Mouse (Mus musculus): Measurements from ENCODE around the gene Cckbr. TPM values are rescaled to one million over a fixed set of nuclear protein-coding genes. Genes with fewer than 3 reads are reported as not detected.
"Not testable (repeated sequence)": the region's sequence is repeated elsewhere in the genome, so short reads cannot be mapped to it uniquely, and the experiment has no call there.

Gene Cckbr
- polyA plus RNA-seq, 1 experiment, result not detected

DNA sequence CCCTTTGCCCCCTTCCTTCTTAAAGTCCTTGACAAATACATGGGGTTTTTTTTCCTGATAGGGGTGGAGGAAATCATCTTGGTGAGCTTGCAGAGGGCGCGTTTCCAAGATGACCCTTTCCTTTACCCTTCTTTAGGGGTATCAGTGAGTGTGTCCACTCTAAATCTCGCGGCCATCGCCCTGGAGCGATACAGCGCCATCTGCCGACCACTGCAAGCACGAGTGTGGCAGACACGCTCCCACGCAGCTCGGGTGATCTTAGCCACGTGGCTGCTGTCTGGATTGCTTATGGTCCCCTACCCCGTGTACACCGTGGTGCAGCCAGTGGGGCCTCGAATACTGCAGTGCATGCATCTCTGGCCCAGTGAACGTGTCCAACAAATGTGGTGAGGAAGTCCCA is 8.3 kb downstream of the Cckbr start:
- H3K4me1 ChIP-seq (ENCODE audit: control insufficient read depth, insufficient read depth, low read length), result no peaks in the 10 kb centered on the region
- TF ChIP-seq POLR2A (IDR thresholded peaks at IDR 0.05; ENCODE audit: borderline replicate concordance, extremely low read depth, low read depth, low read length) (no peak), CTCF (IDR thresholded peaks at IDR 0.05; ENCODE audit: insufficient read depth, low read length) (no peak)
- WGBS, result 81% methylated on average over 17 of the region's 17 CpGs
- no peak overlapping the region for H3K4me3 ChIP-seq (replicated peaks; ENCODE audit: extremely low read depth, low read depth, low read length)
- no peak for DNase-seq

DNA sequence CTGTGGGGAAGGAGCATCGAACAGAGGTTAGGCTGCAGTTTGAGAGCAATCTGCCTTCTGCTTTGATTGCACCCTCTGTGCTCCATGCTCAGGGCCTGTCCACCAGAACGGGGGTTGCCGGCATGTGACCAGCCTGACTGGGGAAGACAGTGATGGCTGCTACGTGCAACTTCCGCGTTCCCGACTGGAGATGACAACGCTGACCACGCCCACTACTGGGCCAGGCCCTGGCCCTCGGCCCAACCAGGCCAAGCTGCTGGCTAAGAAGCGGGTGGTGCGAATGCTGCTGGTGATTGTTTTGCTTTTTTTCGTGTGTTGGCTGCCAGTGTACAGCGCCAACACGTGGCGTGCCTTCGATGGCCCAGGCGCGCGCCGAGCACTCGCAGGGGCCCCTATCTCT is 9.3 kb downstream of the Cckbr start:
- Histone ChIP-seq H3K4me3 (replicated peaks; ENCODE audit: extremely low read depth, low read depth, low read length) (no peak overlapping the region), H3K4me1 (ENCODE audit: control insufficient read depth, insufficient read depth, low read length) (no peaks in the 10 kb centered on the region)
- 79% methylated on average over 22 of the region's 22 CpGs for WGBS
- DNase-seq, result no peak
- TF ChIP-seq CTCF (IDR thresholded peaks at IDR 0.05; ENCODE audit: insufficient read depth, low read length), result no peak

DNA sequence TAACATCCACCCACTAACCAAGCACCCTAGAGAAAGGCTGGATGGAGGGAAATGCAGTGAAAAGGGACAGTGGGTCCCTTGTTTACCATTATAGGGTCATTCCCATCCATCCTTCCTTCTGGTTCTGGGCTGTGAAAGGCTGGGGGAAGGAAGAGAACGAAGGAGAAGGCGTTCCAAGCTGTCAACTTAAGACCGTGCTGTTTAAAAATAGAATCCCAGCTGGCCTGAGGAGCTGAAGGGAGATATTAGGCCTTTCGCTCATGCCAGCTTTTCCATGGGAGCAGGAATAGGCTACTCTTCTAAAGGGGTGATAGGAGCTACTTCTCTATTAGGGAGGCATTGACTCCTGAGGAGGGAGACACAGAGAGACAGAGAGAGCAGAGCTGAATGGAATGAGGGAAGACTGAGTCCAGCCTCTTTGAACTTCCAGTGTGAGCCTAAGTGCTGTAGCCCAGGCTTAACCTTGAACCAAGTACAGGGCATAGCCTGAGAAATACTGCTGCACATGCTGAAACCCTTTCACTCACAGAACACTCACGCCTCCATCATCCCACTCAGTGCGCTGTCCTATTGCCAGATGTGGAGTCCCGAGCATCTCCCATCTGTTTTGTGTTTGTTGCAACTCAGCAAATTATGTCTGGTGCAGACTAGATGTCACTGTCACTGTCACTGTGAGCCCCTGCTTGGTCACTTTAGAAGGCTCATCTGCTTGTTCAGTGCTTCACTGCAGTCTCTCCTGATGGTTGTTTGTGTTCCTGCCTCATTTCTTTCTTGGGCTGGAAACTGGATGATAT is 12.6 kb downstream of the Cckbr start:
- Histone ChIP-seq H3K4me3 (replicated peaks; ENCODE audit: extremely low read depth, low read depth, low read length) (no peak overlapping the region), H3K4me1 (ENCODE audit: control insufficient read depth, insufficient read depth, low read length) (no peaks in the 10 kb centered on the region)
- DNase-seq, result no peak
- WGBS, result 54% methylated on average over 7 of the region's 7 CpGs
- TF ChIP-seq CTCF (IDR thresholded peaks at IDR 0.05; ENCODE audit: insufficient read depth, low read length) (no peak), POLR2A (IDR thresholded peaks at IDR 0.05; ENCODE audit: borderline replicate concordance, extremely low read depth, low read depth, low read length) (no peak)

DNA sequence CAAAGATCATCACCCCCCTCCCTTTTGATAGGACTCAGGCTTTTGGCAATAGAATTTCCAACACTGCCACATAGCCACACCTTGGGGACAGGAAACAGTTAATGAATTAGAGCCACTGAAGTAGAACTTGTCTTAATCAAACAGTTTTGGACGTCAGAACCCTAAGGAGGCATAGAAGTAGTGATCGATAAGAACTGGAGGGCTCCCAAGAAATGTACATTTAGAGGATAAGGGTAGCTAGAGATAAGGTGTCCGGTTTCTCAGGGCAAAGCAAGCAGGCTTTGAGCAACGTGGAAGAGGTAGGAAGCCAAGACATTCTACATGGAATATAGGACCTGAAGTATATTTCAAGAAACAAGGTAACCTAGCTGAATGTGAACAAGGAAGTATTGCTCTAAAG is 15.9 kb downstream of the Cckbr start:
- 36% methylated on average over 4 of the region's 4 CpGs for WGBS
- no peak overlapping the region for H3K4me3 ChIP-seq (replicated peaks; ENCODE audit: extremely low read depth, low read depth, low read length)
- DNase-seq, result no peak
- H3K4me1 ChIP-seq (ENCODE audit: control insufficient read depth, insufficient read depth, low read length), result no peaks in the 10 kb centered on the region
- TF ChIP-seq POLR2A (IDR thresholded peaks at IDR 0.05; ENCODE audit: borderline replicate concordance, extremely low read depth, low read depth, low read length) (no peak), CTCF (IDR thresholded peaks at IDR 0.05; ENCODE audit: insufficient read depth, low read length) (no peak)

DNA sequence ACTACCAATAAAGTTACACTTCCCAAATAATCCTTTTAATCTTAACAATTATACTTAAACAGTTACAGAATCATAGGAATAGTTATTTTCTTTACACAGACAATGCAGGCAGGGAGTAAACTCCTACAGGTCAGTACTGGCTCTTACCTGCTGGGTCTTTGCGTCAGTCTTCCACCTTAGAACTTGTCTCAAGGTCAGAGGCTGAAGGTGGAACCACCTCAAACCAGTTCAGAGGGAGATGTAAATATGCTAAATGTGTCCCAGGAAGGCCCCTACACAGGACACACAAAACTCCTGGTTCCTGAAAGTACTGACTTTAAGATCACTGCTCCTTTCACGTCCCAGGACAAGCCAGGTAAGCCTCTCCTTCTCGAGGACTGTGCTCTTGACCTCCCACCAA is 19.5 kb downstream of the Cckbr start:
- no peak for TF ChIP-seq CTCF (IDR thresholded peaks at IDR 0.05; ENCODE audit: insufficient read depth, low read length)
- no peak for TF ChIP-seq POLR2A (IDR thresholded peaks at IDR 0.05; ENCODE audit: borderline replicate concordance, extremely low read depth, low read depth, low read length)
- no peaks in the 10 kb centered on the region for H3K4me1 ChIP-seq (ENCODE audit: control insufficient read depth, insufficient read depth, low read length)
- DNase-seq, result no peak
- H3K4me3 ChIP-seq (replicated peaks; ENCODE audit: extremely low read depth, low read depth, low read length), result no peak overlapping the region
- WGBS, result 48% methylated on average over 3 of the region's 3 CpGs

DNA sequence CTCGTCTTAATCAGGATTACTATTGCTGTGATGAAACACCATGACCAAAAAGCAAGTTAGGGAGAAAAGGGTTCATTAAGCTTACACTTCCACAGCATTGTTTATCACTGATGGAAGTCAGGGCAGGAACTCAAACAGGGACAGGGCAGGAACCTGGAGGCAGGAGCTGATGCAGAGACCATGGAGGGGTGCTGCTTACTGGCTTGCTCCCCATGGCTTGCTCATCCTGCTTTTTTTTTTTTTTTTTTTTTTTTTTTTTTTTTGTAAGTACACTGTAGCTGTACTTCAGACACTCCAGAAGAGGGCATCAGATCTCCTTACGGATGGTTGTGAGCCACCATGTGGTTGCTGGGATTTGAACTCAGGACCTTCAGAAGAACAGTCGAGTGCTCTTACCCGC is 27.8 kb downstream of the Cckbr start:
- 89% methylated on average over 4 of the region's 4 CpGs for WGBS
- not testable (repeated sequence) for H3K4me3 ChIP-seq (replicated peaks; ENCODE audit: extremely low read depth, low read depth, low read length); DNase-seq; H3K4me1 ChIP-seq (ENCODE audit: control insufficient read depth, insufficient read depth, low read length)

DNA sequence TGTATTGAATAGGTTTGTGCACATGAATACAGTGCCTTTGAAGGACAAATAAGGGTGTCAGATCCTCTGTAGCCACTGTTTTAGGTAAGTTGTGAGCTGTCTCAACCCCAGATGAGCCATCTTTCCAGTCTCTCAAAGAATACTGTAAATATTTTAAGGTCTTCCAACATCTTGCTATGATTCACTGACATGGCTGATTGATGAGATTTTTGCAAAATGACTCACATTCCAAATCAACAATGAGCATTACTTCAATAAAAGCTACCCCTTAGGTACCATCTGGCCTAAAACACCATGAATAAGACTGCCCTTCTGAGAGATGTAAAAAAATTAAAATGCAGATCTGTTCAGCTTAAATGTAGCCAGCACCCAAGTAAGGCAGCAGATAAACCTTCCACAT is 33.0 kb downstream of the Cckbr start:
- no peak for DNase-seq
- H3K4me3 ChIP-seq (replicated peaks; ENCODE audit: extremely low read depth, low read depth, low read length), result no peak overlapping the region
- no peaks in the 10 kb centered on the region for H3K4me1 ChIP-seq (ENCODE audit: control insufficient read depth, insufficient read depth, low read length)
- no peak for TF ChIP-seq POLR2A (IDR thresholded peaks at IDR 0.05; ENCODE audit: borderline replicate concordance, extremely low read depth, low read depth, low read length)
- no peak for TF ChIP-seq CTCF (IDR thresholded peaks at IDR 0.05; ENCODE audit: insufficient read depth, low read length)

DNA sequence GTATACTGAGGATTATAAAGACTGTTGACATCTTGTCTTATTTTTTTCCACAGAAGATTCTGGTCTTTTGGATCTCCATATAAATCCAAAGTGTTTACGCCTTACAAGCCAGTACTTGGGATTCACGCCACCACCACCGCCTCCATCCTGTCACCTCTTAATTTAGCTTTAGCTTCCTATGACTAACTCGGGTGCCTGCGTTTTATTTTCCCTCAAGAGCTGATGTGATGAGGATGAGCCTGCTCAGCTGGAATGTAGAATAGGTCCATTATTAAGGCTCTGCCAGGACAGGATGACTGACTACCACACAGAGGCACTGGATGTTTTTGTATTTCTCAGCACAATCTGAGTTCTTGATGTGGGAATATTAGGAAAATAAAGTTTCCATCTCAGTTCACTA is 40.0 kb downstream of the Cckbr start:
- H3K4me3 ChIP-seq (replicated peaks; ENCODE audit: extremely low read depth, low read depth, low read length); H3K4me1 ChIP-seq (ENCODE audit: control insufficient read depth, insufficient read depth, low read length); DNase-seq: not testable (repeated sequence)
- 61% methylated on average over 5 of the region's 5 CpGs for WGBS

DNA sequence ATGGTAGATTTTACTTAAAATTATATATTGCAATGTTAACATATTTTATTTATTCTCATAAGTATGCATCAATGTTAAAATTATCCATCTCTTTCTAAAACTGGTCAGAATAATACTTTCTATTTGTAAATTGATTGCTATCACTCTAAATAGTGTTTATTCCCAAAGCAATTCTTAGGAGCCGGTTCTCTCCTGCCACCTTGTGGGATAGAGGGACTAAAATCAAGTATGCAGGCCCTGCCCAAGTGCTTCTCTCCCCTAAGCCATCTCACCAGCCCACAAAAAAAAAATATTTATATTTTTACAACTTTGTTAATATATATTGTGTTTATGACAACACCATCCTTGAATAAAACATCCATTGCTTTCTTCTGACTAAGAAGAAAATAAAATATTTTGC is 47.1 kb downstream of the Cckbr start:
- H3K4me3 ChIP-seq (replicated peaks; ENCODE audit: extremely low read depth, low read depth, low read length), result no peak overlapping the region
- H3K4me1 ChIP-seq (ENCODE audit: control insufficient read depth, insufficient read depth, low read length), result no peaks in the 10 kb centered on the region; the same call in 1 of the 2 replicates
- 44% methylated on average over 1 of the region's 1 CpGs for WGBS
- DNase-seq, result no peak
- TF ChIP-seq CTCF (IDR thresholded peaks at IDR 0.05; ENCODE audit: insufficient read depth, low read length) (no peak), POLR2A (IDR thresholded peaks at IDR 0.05; ENCODE audit: borderline replicate concordance, extremely low read depth, low read depth, low read length) (no peak)

DNA sequence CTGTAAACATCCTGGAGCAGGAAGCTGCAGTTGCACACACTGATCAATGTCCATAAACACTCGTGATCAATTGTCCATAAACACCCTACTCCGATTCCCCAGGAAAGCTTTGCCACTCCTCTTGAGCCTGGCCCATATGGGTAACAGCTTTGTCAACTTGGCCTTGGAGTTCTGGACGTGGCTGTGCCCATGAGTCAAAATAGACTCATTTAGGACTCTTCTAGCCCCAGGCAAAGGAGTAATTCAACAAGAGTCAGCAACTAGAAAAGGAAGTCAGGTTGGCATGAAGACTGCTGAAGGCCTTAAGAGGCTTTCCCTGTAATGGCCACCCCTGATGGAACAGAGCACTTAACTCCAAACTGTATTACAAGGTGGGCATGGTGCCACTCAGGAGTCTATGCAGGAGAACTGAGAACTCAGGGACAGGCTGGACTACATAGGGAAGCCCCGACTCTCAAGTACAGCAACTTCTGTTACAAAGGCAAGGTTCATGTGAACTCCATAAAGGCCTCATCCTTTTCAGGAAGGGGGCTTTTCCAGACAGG is 49.3 kb downstream of the Cckbr start:
- WGBS, result 57% methylated on average over 4 of the region's 4 CpGs
- Histone ChIP-seq H3K4me1 (ENCODE audit: control insufficient read depth, insufficient read depth, low read length) (no peaks in the 10 kb centered on the region; the same call in 1 of the 2 replicates), H3K4me3 (replicated peaks; ENCODE audit: extremely low read depth, low read depth, low read length) (no peak overlapping the region)
- TF ChIP-seq CTCF (IDR thresholded peaks at IDR 0.05; ENCODE audit: insufficient read depth, low read length), result no peak
- TF ChIP-seq POLR2A (IDR thresholded peaks at IDR 0.05; ENCODE audit: borderline replicate concordance, extremely low read depth, low read depth, low read length), result no peak
- DNase-seq, result no peak

Measured in lung, adult 2 months (tissue).